Mouse (Mus musculus) left cerebral cortex, postnatal 14 days (tissue): ENCODE data around the gene Ddx21. TPM values are rescaled to one million over a fixed set of nuclear protein-coding genes. Genes with fewer than 3 reads are reported as not detected.

ENCODE experiments used
- DNase-seq, 2 experiments: peaks; one replicate each; pipeline ENCODE4 v3.0.0; 2021 to 2022; ENCODE audit warnings: low spot score in 2 of 2, mixed read lengths in 1 of 2
- intact Hi-C: fragments of 180-260 bp; cut with DNase I; formaldehyde crosslinking; loops from one replicate; pipeline ENCODE4 v1.15.1; 2025
- total RNA-seq, 2 experiments: library from RNA; stranded (reverse); gene quantifications; 2 replicates each; pipeline ENCODE4 v1.2.3; 2021

The Ddx21 gene
- total RNA-seq, 2 experiments from 2014 or later = 23.6 to 24.0 TPM

- intact Hi-C loops = no loop called here
- DNase-seq = no peak
Observed at GRCm38 (mm10) chr10:62532832-62533231, 69.2 kb downstream of the Ddx21 start.

Other genes with a start within 250 kb of the Ddx21 start
- gene Hk1, start 222.4 kb downstream of the Ddx21 start, total RNA-seq = 100 to 1,000 TPM; 321 to 322 TPM
- gene Hkdc1, start 179.8 kb downstream of the Ddx21 start, total RNA-seq = 10 to 100 TPM; 12.5 to 15.3 TPM
- 1 to 10 TPM; 2.2 to 3.1 TPM for gene 4930507D05Rik, start 152.8 kb downstream of the Ddx21 start, total RNA-seq
- 10 to 100 TPM; 22.6 to 23.2 TPM for gene Supv3l1, start 152.5 kb downstream of the Ddx21 start, total RNA-seq
- gene Vps26a, start 115.5 kb downstream of the Ddx21 start, total RNA-seq = 10 to 100 TPM; 45.5 to 46.5 TPM
- gene Srgn, start 74.8 kb downstream of the Ddx21 start, total RNA-seq = 10 to 100 TPM in 1 of 2 experiments, 1 to 10 TPM in 1; 9.7 to 11.1 TPM
- 100 to 1,000 TPM; 167 to 172 TPM for gene Kif1bp, start 23.8 kb downstream of the Ddx21 start, total RNA-seq
- gene Ddx50, start 48.9 kb upstream of the Ddx21 start, total RNA-seq = 10 to 100 TPM; 83.6 to 83.7 TPM
- 1 to 10 TPM; 4.4 to 4.8 TPM for gene Stox1, start 123.8 kb upstream of the Ddx21 start, total RNA-seq
- gene Ccar1, start 190.0 kb upstream of the Ddx21 start, total RNA-seq = 10 to 100 TPM; 55.9 to 60.1 TPM